Mouse (Mus musculus) spleen, postnatal 4 days (tissue): ENCODE measurements around the gene Vmn1r57.
"Not testable (repeated sequence)": the region's sequence is repeated elsewhere in the genome, so short reads cannot be mapped to it uniquely, and the experiment has no call there.

ENCODE experiments used
- DNase-seq, 2 experiments: peaks; one replicate each; pipeline ENCODE4 v3.0.0; 2022; ENCODE audit warnings: low spot score in 2 of 2

The Vmn1r57 gene

DNA sequence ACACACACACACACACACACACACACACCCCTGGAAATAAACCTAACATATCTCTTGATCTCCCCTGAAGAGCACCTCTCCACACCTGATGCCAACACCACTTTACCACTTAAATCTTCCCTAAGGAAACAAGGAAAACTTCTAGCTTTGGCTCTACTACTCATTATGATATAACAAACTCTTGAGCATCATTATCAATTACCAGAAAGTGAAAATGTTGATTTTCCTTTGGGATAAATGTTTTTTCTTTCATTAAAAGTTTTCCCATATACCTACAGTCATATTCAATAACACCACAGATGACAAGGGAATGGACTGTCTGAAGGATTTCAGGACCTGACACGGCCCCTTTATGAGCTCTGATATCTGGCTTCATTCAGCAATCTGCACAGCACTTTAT lies at the start of gene Vmn1r57:
Vmn1r57 (plus strand) TSS at position 301 of the 400 bp plus-strand sequence.
- not testable (repeated sequence) for DNase-seq

DNA sequence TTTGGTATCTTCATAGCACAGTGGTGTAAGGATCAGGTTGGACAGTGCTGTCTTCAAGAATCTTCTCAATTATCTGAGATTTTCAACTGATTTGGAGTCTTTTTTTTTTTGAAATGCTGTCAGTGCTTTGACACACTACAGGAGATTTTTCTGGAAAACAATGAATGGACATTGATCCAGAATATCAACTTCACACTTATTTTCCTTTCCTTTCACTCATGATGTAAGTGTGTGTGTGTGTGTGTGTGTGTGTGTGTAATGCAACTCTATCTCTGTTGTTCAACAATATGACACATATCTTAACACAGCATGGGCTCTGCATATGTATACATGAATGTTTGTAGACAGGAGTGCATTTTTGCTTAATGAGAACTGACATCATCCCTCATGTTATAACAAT lies 21.6 kb upstream of the Vmn1r57 start, which contains the start of gene Vmn1r56:
Vmn1r56 (minus strand) TSS at position 101 of the 400 bp plus-strand sequence.
- not testable (repeated sequence) for DNase-seq

DNA sequence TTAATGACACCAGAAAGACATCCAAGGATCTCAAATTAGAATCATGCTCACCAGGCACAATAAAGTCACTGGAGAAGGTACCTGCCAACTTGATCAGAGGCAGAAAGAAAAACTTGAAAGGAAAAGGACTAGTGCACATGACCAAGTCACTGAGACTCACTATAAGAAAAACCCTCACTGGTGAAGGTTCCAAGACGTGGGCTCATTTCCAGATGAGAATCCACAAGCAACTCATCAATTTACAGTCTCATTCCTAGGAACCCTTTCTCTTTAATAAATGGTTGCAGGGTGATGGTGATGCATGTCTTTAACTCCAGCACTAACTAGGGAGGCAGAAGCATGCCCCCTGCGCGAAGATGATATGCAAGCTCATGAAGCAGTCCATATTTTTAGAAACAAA lies 44.8 kb downstream of the Vmn1r57 start:
- DNase-seq, result no peak
